Mouse (Mus musculus) heart, postnatal 0 days (tissue): Measurements from ENCODE around the gene Ccn1. TPM values are rescaled to one million over a fixed set of nuclear protein-coding genes. Genes with fewer than 3 reads are reported as not detected.

ENCODE experiments used
- ATAC-seq: fragments of 200-750 bp; cut with Nextera tagmentation; 2 replicates; pipeline ENCODE4 v1.8.0; 2017; ENCODE audit warnings: low read depth, moderate number of reproducible peaks, moderate library complexity; ENCODE audit not compliant: insufficient read depth
- DNase-seq: peaks from one replicate; pipeline ENCODE4 v3.0.0-alpha.2; 2016; ENCODE audit warnings: low spot score
- H3K27ac ChIP-seq: fragments of 300-500 bp; sonication (generic); 2 replicates; pipeline ENCODE4 v1.5.1; 2014; ENCODE audit warnings: low read depth, mild to moderate bottlenecking
- H3K27me3 ChIP-seq: fragments of 300-500 bp; sonication (generic); 2 replicates; pipeline ENCODE4 v1.6.1; 2014; ENCODE audit warnings: low read length, mixed read lengths; ENCODE audit not compliant: control insufficient read depth, insufficient read depth
- H3K36me3 ChIP-seq: fragments of 300-500 bp; sonication (generic); replicated peaks from 2 replicates; pipeline ENCODE4 v1.6.1; 2014; ENCODE audit warnings: low read length, mixed read lengths; ENCODE audit not compliant: control insufficient read depth, insufficient read depth
- H3K4me1 ChIP-seq: fragments of 300-500 bp; sonication (generic); 2 replicates; pipeline ENCODE4 v1.6.1; 2014; ENCODE audit warnings: antibody characterized with exemption; ENCODE audit not compliant: control insufficient read depth, insufficient read depth
- H3K4me2 ChIP-seq: fragments of 300-500 bp; sonication (generic); 2 replicates; pipeline ENCODE4 v1.6.1; 2014; ENCODE audit warnings: low read depth, mild to moderate bottlenecking, low read length, moderate library complexity
- H3K4me3 ChIP-seq: fragments of 300-500 bp; sonication (generic); 2 replicates; pipeline ENCODE4 v1.5.1; 2014; ENCODE audit warnings: low read depth, low read length
- H3K9ac ChIP-seq: fragments of 300-500 bp; sonication (generic); replicated peaks from 2 replicates; pipeline ENCODE4 v1.6.1; 2014; ENCODE audit warnings: low read depth, low read length, mixed read lengths
- H3K9me3 ChIP-seq: fragments of 300-500 bp; sonication (generic); replicated peaks from 2 replicates; pipeline ENCODE4 v1.6.1; 2016; ENCODE audit warnings: low read length; ENCODE audit not compliant: control insufficient read depth
- CTCF ChIP-seq: IDR thresholded peaks from 2 replicates; pipeline ENCODE4 v1.5.1; 2016; ENCODE audit warnings: antibody characterized with exemption, control low read depth, low read depth
- EP300 ChIP-seq: IDR thresholded peaks from 2 replicates; pipeline ENCODE4 v1.6.1; 2016; ENCODE audit warnings: antibody characterized with exemption, low read depth
- WGBS: fragments of 180-500 bp; shearing (Covaris S2); extraction: QIAGEN DNeasy Blood & Tissue Kit; methylation state at CpG from one replicate; pipeline ENCODE4 v1.1.7; 2014; 5-methylcytosine and 5-hydroxymethylcytosine counted together
- polyA plus RNA-seq: library from polyadenylated mRNA; unstranded; fragments of >200 nt; fragmentation: Nextera tagmentation; extraction: Ambion mirVana; gene quantifications from 2 replicates; pipeline ENCODE4 v1.2.1, GENCODE M21; 2015
- total RNA-seq: library from RNA; depleted of rRNA; stranded (reverse); fragments of >200 nt; gene quantifications from 2 replicates; pipeline ENCODE4 v1.2.3, GENCODE M21; 2014; ENCODE audit warnings: low replicate concordance

Ccn1 gene
- total and polyA plus RNA-seq, 2 experiments from 2014 or later, result 34.0 to 91.1 TPM

- DNase-seq (no peak), ATAC-seq (no peak)
- no peaks in the 10 kb centered on the region for H3K36me3 ChIP-seq
- 77% methylated on average over 4 of the region's 4 CpGs for WGBS
- H3K27ac ChIP-seq, result no peak overlapping the region
- H3K4me1 ChIP-seq, result peaks cover 4% of the 10 kb centered on the region
- no peak for TF ChIP-seq EP300
- TF ChIP-seq CTCF, result no peak
- H3K4me3 ChIP-seq, result no peak overlapping the region
- no peak overlapping the region for H3K4me2 ChIP-seq
- H3K27me3 ChIP-seq, result no peaks in the 10 kb centered on the region
- H3K9me3 ChIP-seq, result no peaks in the 10 kb centered on the region
- H3K9ac ChIP-seq, result no peak overlapping the region
These were observed 9.6 kb downstream of the Ccn1 start for GRCm38 (mm10) chr3:145640170-145640569.

GRCm38 (mm10) chr3:145634002-145634710 lies 15.6 kb downstream of the Ccn1 start:
- Histone ChIP-seq H3K4me3 (no peak overlapping the region), H3K27me3 (no peaks in the 10 kb centered on the region), H3K27ac (no peak overlapping the region), H3K9me3 (no peaks in the 10 kb centered on the region), H3K9ac (no peak overlapping the region), H3K4me2 (no peak overlapping the region), H3K4me1 (peaks cover 6% of the 10 kb centered on the region; the same call in 1 of the 2 replicates), H3K36me3 (no peaks in the 10 kb centered on the region)
- WGBS, result 86% methylated on average over 14 of the region's 14 CpGs
- DNase-seq (no peak), ATAC-seq (no peak)
- no peak for TF ChIP-seq CTCF
- no peak for TF ChIP-seq EP300

GRCm38 (mm10) chr3:145632888-145633287 lies 16.9 kb downstream of the Ccn1 start:
- Histone ChIP-seq H3K9ac (no peak overlapping the region), H3K4me1 (peaks cover 6% of the 10 kb centered on the region; the same call in 1 of the 2 replicates), H3K27me3 (no peaks in the 10 kb centered on the region), H3K4me3 (no peak overlapping the region), H3K27ac (no peak overlapping the region), H3K36me3 (no peaks in the 10 kb centered on the region), H3K9me3 (no peaks in the 10 kb centered on the region), H3K4me2 (no peak overlapping the region)
- ATAC-seq (no peak; the same call in 1 of the 2 replicates), DNase-seq (no peak)
- WGBS, result 19% methylated on average over 6 of the region's 6 CpGs
- TF ChIP-seq CTCF, result no peak
- TF ChIP-seq EP300, result no peak

- whole genome bisulfite sequencing, result 61% methylated on average over 5 of the region's 5 CpGs
These were observed 21.1 kb downstream of the Ccn1 start for GRCm38 (mm10) chr3:145628643-145629042.

GRCm38 (mm10) chr3:145627830-145628229 lies 22.0 kb downstream of the Ccn1 start:
- TF ChIP-seq EP300, result no peak
- TF ChIP-seq CTCF, result peak; percentile 53
- 90% methylated on average over 3 of the region's 3 CpGs for WGBS
- Histone ChIP-seq H3K27me3 (no peaks in the 10 kb centered on the region), H3K4me3 (no peak overlapping the region), H3K36me3 (no peaks in the 10 kb centered on the region), H3K9me3 (no peaks in the 10 kb centered on the region), H3K4me2 (no peak overlapping the region), H3K4me1 (0 out of 2 replicates have a peak, but pooled peaks cover 2% of the 10 kb centered on the region), H3K9ac (no peak overlapping the region), H3K27ac (no peak overlapping the region)
- DNase-seq (peak; percentile 68), ATAC-seq (no peak)

More at GRCm38 (mm10) chr3:145628643-145629042, 21.1 kb downstream of the Ccn1 start:
- H3K27me3 ChIP-seq, result no peaks in the 10 kb centered on the region
- DNase-seq (no peak), ATAC-seq (no peak)
- H3K27ac ChIP-seq, result no peak overlapping the region
- H3K36me3 ChIP-seq, result no peaks in the 10 kb centered on the region
- H3K4me1 ChIP-seq, result peaks cover 6% of the 10 kb centered on the region; the same call in 1 of the 2 replicates
- H3K4me3 ChIP-seq, result no peak overlapping the region
- H3K4me2 ChIP-seq, result no peak overlapping the region
- no peaks in the 10 kb centered on the region for H3K9me3 ChIP-seq
- no peak overlapping the region for H3K9ac ChIP-seq
- no peak for TF ChIP-seq CTCF
- TF ChIP-seq EP300, result no peak
